Mouse (Mus musculus) heart, embryonic 12.5 days (tissue): Measurements from ENCODE around the gene Gtf3c2. TPM values are rescaled to one million over a fixed set of nuclear protein-coding genes. Genes with fewer than 3 reads are reported as not detected.

ENCODE experiments used
- ATAC-seq: fragments of 200-750 bp; cut with Nextera tagmentation; 2 replicates; pipeline ENCODE4 v1.8.0; 2017; ENCODE audit warnings: moderate TSS enrichment, moderate library complexity; ENCODE audit not compliant: insufficient number of reproducible peaks, low FRiP score
- H3K27ac ChIP-seq: fragments of 300-500 bp; sonication (generic); 2 replicates; pipeline ENCODE4 v1.5.1; 2016; ENCODE audit warnings: mild to moderate bottlenecking, moderate library complexity; ENCODE audit not compliant: poor library complexity, severe bottlenecking
- H3K27me3 ChIP-seq: fragments of 300-500 bp; sonication (generic); replicated peaks from 2 replicates; pipeline ENCODE4 v1.6.1; 2016; ENCODE audit warnings: mild to moderate bottlenecking, moderate library complexity
- H3K36me3 ChIP-seq: fragments of 300-500 bp; sonication (generic); 2 replicates; pipeline ENCODE4 v1.6.1; 2016; ENCODE audit warnings: mild to moderate bottlenecking, moderate library complexity
- H3K4me1 ChIP-seq: fragments of 300-500 bp; sonication (generic); replicated peaks from 2 replicates; pipeline ENCODE4 v1.6.1; 2016; ENCODE audit warnings: mild to moderate bottlenecking
- H3K4me2 ChIP-seq: fragments of 300-500 bp; sonication (generic); 2 replicates; pipeline ENCODE4 v1.6.1; 2016; ENCODE audit warnings: mild to moderate bottlenecking, moderate library complexity
- H3K4me3 ChIP-seq: fragments of 300-500 bp; sonication (generic); 2 replicates; pipeline ENCODE4 v1.5.1; 2016; ENCODE audit warnings: mild to moderate bottlenecking
- H3K9ac ChIP-seq: fragments of 300-500 bp; sonication (generic); 2 replicates; pipeline ENCODE4 v1.6.1; 2016; ENCODE audit warnings: mild to moderate bottlenecking, moderate library complexity
- H3K9me3 ChIP-seq: fragments of 300-500 bp; sonication (generic); replicated peaks from 2 replicates; pipeline ENCODE4 v1.6.1; 2016; ENCODE audit warnings: mild to moderate bottlenecking, moderate library complexity
- WGBS: fragments of 180-500 bp; shearing (Covaris S2); methylation state at CpG from one replicate; pipeline ENCODE4 v1.1.7; 2016; 5-methylcytosine and 5-hydroxymethylcytosine counted together
- polyA plus RNA-seq: library from polyadenylated mRNA; unstranded; fragments of >200 nt; fragmentation: Nextera tagmentation; extraction: Ambion mirVana; gene quantifications from 2 replicates; pipeline ENCODE4 v1.2.1, GENCODE M21; 2016

Gtf3c2 gene
- polyA plus RNA-seq, 1 experiment from 2014 or later = 58.8 TPM

GRCm38 (mm10) chr5:31204421-31204820 is 24.5 kb upstream of the Gtf3c2 start:
- 92% methylated on average over 6 of the region's 6 CpGs for WGBS
- Histone ChIP-seq H3K4me3 (no peak overlapping the region), H3K4me1 (peaks cover 18% of the 10 kb centered on the region), H3K9me3 (peaks cover 5% of the 10 kb centered on the region), H3K27me3 (no peaks in the 10 kb centered on the region), H3K36me3 (peaks cover 68% of the 10 kb centered on the region), H3K9ac (no peak overlapping the region), H3K27ac (no peak overlapping the region), H3K4me2 (no peak overlapping the region)
- ATAC-seq = no peak

- Histone ChIP-seq H3K4me2 (no peak overlapping the region), H3K4me1 (peaks cover 18% of the 10 kb centered on the region), H3K4me3 (no peak overlapping the region), H3K36me3 (peaks cover 73% of the 10 kb centered on the region), H3K9ac (no peak overlapping the region), H3K27me3 (no peaks in the 10 kb centered on the region), H3K9me3 (peaks cover 5% of the 10 kb centered on the region), H3K27ac (no peak overlapping the region)
- 89% methylated on average over 2 of the region's 2 CpGs for WGBS
- ATAC-seq = no peak
Observed at GRCm38 (mm10) chr5:31203866-31204265, 23.9 kb upstream of the Gtf3c2 start.

DNA sequence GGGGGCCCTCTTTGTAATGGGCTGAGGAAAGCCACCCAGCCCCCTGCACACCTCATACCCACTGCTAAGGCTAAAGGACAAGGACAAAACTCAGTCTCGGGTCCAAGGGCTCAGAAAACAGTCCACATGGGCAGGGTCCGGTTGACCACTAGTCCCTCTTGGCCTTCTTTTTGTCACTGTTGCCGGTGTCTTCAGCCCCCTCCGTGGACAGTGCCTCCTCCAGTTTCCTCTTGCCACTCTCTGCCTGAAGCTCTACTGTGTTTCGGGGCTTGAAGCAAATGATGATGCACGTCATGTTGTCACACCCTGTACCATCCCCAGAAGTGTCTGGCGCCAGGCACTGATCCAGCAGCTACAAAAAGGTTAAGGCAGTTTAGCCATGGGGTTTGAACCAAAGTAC is 23.0 kb upstream of the Gtf3c2 start:
- Histone ChIP-seq H3K9ac (peak overlapping the region; percentile 84), H3K27ac (peak overlapping the region; percentile 85; the same call in 1 of the 2 replicates), H3K9me3 (peaks cover 5% of the 10 kb centered on the region), H3K36me3 (peaks cover 79% of the 10 kb centered on the region), H3K4me1 (peaks cover 18% of the 10 kb centered on the region), H3K4me2 (peak overlapping the region; percentile 81), H3K27me3 (no peaks in the 10 kb centered on the region), H3K4me3 (peak overlapping the region; percentile 70)
- ATAC-seq = no peak
- WGBS = 83% methylated on average over 7 of the region's 7 CpGs

GRCm38 (mm10) chr5:31201742-31202590 is 22.0 kb upstream of the Gtf3c2 start, which contains the start of gene Zfp513:
Gene Zfp513 (minus strand): TSS chr5:31202303.
- WGBS = under 1% methylated on average over 53 of the region's 53 CpGs
- H3K9me3 ChIP-seq = peaks cover 5% of the 10 kb centered on the region
- peaks cover 79% of the 10 kb centered on the region for H3K36me3 ChIP-seq
- H3K4me3 ChIP-seq = peak within 1 kb of the TSS; percentile 70
- H3K4me2 ChIP-seq = peak within 1 kb of the TSS; percentile 86
- peaks cover 18% of the 10 kb centered on the region for H3K4me1 ChIP-seq
- ATAC-seq = peak; percentile 97
- H3K27ac ChIP-seq = peak within 1 kb of the TSS; percentile 85
- peak within 1 kb of the TSS; percentile 84 for H3K9ac ChIP-seq
- no peaks in the 10 kb centered on the region for H3K27me3 ChIP-seq

- WGBS = 20% methylated on average over 13 of the region's 13 CpGs
- H3K27me3 ChIP-seq = no peaks in the 10 kb centered on the region
Observed at GRCm38 (mm10) chr5:31201042-31201741, 21.2 kb upstream of the Gtf3c2 start.

DNA sequence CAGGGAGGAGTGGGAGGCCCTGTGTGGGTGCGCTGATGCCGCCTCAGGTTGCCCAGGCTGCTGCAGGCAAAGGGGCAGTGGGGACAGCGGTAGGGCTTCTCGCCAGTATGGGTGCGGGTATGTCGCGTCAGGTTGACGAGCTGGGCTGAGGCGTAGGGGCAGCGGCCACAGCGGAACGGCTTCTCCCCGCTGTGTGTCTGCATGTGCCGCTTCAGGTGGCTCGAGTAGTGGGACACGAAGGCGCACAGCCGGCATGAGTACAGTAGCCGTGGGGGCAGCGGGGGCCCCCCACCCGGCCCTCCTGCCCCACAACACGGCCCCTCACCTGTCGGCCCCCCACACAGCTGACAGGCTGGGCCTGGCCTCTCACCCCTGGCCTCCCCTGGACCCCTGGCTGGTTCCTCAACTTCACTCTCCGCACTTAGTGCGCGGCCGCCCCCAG is 20.4 kb upstream of the Gtf3c2 start:
- 0 out of 2 replicates have a peak overlapping the region, but pooled peaks have one; percentile 29 for H3K9ac ChIP-seq
- H3K27me3 ChIP-seq = no peaks in the 10 kb centered on the region
- 0 out of 2 replicates have a peak overlapping the region, but pooled peaks have one; percentile 5 for H3K4me2 ChIP-seq
- H3K9me3 ChIP-seq = peaks cover 5% of the 10 kb centered on the region
- WGBS = 88% methylated on average over 27 of the region's 27 CpGs
- peaks cover 82% of the 10 kb centered on the region for H3K36me3 ChIP-seq
- H3K4me3 ChIP-seq = 0 out of 2 replicates have a peak overlapping the region, but pooled peaks have one; percentile 2
- H3K27ac ChIP-seq = no peak overlapping the region
- peaks cover 18% of the 10 kb centered on the region for H3K4me1 ChIP-seq
- no peak for ATAC-seq

More at GRCm38 (mm10) chr5:31201042-31201741, 21.2 kb upstream of the Gtf3c2 start:
- Histone ChIP-seq H3K36me3 (peaks cover 81% of the 10 kb centered on the region), H3K9me3 (peaks cover 5% of the 10 kb centered on the region), H3K27ac (peak overlapping the region; percentile 65), H3K4me1 (peaks cover 18% of the 10 kb centered on the region), H3K4me2 (peak overlapping the region; percentile 86), H3K4me3 (peak overlapping the region; percentile 70), H3K9ac (peak overlapping the region; percentile 84)
- ATAC-seq = no peak

GRCm38 (mm10) chr5:31199893-31200292 is 19.9 kb upstream of the Gtf3c2 start:
- no peak overlapping the region for H3K27ac ChIP-seq
- peaks cover 5% of the 10 kb centered on the region for H3K9me3 ChIP-seq
- H3K27me3 ChIP-seq = no peaks in the 10 kb centered on the region
- H3K4me1 ChIP-seq = peaks cover 18% of the 10 kb centered on the region
- H3K4me3 ChIP-seq = 0 out of 2 replicates have a peak overlapping the region, but pooled peaks have one; percentile 2
- H3K4me2 ChIP-seq = no peak overlapping the region
- H3K9ac ChIP-seq = no peak overlapping the region
- WGBS = 83% methylated on average over 9 of the region's 9 CpGs
- no peak for ATAC-seq
- H3K36me3 ChIP-seq = peaks cover 81% of the 10 kb centered on the region

- ATAC-seq = no peak
- WGBS = 91% methylated on average over 19 of the region's 19 CpGs
- H3K4me3 ChIP-seq = no peak overlapping the region
- peaks cover 21% of the 10 kb centered on the region for H3K4me1 ChIP-seq
- peaks cover 80% of the 10 kb centered on the region for H3K36me3 ChIP-seq
- H3K27me3 ChIP-seq = no peaks in the 10 kb centered on the region
- peaks cover 5% of the 10 kb centered on the region for H3K9me3 ChIP-seq
- H3K27ac ChIP-seq = no peak overlapping the region
- H3K4me2 ChIP-seq = no peak overlapping the region
- H3K9ac ChIP-seq = no peak overlapping the region
Observed at GRCm38 (mm10) chr5:31199321-31199892, 19.5 kb upstream of the Gtf3c2 start.

- H3K27me3 ChIP-seq = no peaks in the 10 kb centered on the region
- WGBS = 83% methylated on average over 5 of the region's 5 CpGs
- H3K36me3 ChIP-seq = peaks cover 74% of the 10 kb centered on the region
- no peak overlapping the region for H3K4me3 ChIP-seq
- peaks cover 27% of the 10 kb centered on the region for H3K4me1 ChIP-seq
- H3K9ac ChIP-seq = no peak overlapping the region
- H3K9me3 ChIP-seq = peaks cover 5% of the 10 kb centered on the region
- no peak overlapping the region for H3K4me2 ChIP-seq
- no peak overlapping the region for H3K27ac ChIP-seq
- ATAC-seq = no peak
Observed at GRCm38 (mm10) chr5:31198616-31199320, 18.8 kb upstream of the Gtf3c2 start.

- Histone ChIP-seq H3K4me2 (no peak overlapping the region), H3K4me3 (no peak overlapping the region), H3K27me3 (no peaks in the 10 kb centered on the region), H3K9ac (no peak overlapping the region), H3K36me3 (peaks cover 68% of the 10 kb centered on the region), H3K27ac (no peak overlapping the region), H3K9me3 (peaks cover 5% of the 10 kb centered on the region), H3K4me1 (peaks cover 27% of the 10 kb centered on the region)
- WGBS = 81% methylated on average over 9 of the region's 9 CpGs
- no peak for ATAC-seq
Observed at GRCm38 (mm10) chr5:31198170-31198569, 18.2 kb upstream of the Gtf3c2 start.
